Mouse (Mus musculus) lung, postnatal 10 days (tissue): Measurements from ENCODE around the gene Shisa8.
A peak's percentile ranks its signal among the peaks of the same experiment; 100 is the strongest.
"Not testable (repeated sequence)": the region's sequence is repeated elsewhere in the genome, so short reads cannot be mapped to it uniquely, and the experiment has no call there.

Source experiments
- DNase-seq: peaks from one replicate; pipeline ENCODE4 v3.0.0; 2021

Shisa8 gene

GRCm38 (mm10) chr15:82212752-82213063 is at the start of gene Shisa8:
TSS of gene Shisa8 (minus strand) at chr15:82212815.
- DNase-seq, result no peak

- peak; percentile 68 for DNase-seq
These were observed 46.9 kb upstream of the Shisa8 start for GRCm38 (mm10) chr15:82259510-82259909.

DNA sequence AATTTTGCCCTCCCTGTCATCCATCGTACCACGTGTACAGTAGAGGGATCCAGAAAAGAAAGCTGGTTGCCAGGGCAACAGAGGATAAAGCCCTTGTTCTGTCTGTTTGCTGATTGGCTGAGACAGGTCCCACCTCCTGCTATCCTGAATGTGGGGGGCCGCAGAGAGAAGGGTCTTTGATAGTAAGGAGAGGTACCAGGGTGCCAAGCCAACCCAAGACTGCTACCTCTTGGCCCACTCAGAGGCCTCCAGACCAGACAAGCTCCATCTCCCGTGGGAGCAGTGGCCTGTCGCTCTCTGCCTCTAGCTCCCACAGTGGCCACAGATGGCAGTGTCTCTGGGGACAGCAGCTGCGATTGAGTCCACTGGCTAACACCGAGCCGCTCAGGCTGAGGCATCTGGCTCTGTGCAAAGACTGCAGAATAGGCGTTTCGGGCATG is 43.3 kb upstream of the Shisa8 start:
- DNase-seq, result no peak

- DNase-seq, result no peak
These were observed 42.6 kb upstream of the Shisa8 start for GRCm38 (mm10) chr15:82255248-82255647.

DNA sequence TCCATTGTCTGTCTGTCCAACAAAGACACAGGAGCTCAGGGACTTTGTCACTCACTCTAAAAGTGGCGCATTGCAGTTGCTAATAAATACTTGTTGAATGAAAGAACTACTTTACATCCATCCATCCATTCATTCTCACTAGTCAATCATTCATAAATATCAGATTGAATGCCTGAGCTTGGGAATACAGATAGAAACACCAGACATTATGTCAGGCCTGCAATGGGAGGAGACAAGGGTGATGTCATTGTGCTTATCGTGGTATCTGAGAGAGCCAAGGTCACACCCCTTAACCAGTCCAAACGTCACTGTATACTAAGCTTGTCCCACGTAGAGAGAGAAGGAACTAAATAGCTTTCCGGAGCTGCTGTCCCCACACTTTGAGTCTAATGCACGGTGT is 39.5 kb upstream of the Shisa8 start, which contains the start of gene 1500009C09Rik:
Gene 1500009C09Rik, plus strand, starts transcription at position 301 of the 400 bp plus-strand sequence.
- no peak for DNase-seq

DNA sequence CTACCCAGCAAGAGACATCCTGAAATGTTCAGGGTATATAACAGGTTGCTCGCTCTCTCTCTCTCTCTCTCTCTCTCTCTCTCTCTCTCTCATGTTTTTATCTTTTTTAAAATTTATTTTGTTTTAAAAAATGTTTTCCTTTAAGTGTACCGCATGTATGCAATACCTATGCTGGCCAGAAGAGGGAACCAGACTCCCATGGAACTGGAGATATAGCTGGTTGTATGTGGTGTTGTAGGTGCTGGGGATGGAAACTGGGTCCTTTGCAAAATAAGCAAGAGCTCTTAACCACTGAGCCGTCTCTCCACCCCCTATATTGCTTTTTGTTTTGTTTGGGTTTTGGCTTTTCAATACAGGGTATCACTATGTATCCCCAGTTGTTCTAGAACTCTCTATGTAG is 39.0 kb upstream of the Shisa8 start:
- DNase-seq, result no peak

DNA sequence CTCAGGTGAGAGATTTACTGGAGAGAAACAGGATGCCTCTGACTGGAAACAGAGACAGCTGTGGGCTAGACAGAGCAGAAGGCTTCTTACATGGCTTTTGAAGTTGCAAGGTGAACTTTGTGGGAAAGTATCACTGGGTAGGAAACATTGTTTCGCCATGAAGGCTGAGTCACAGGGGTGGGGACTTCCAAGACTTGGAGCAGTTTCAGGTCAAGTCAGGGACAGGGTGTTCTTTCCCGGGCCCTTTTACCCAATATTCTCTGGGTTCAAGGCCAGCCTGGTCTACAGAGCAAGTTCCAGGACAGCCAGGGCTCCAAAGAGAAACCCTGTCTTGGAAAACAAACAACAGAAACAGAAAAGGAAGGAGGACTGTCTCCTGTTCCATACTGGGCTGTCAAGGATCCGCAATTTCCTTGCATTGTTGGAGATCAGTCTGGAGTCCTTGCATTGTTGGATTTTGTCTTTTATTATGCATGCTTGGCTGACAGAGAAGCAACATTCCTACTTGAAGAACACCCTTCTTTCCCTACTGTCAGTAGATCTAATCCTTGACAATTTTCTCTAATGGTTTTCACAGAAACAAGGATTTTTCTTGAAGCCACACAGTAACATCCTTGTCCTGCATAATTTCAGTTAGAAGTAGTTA is 34.6 kb upstream of the Shisa8 start:
- DNase-seq, result no peak

- DNase-seq, result not testable (repeated sequence)
These were observed 32.2 kb upstream of the Shisa8 start for GRCm38 (mm10) chr15:82244805-82245161.

DNA sequence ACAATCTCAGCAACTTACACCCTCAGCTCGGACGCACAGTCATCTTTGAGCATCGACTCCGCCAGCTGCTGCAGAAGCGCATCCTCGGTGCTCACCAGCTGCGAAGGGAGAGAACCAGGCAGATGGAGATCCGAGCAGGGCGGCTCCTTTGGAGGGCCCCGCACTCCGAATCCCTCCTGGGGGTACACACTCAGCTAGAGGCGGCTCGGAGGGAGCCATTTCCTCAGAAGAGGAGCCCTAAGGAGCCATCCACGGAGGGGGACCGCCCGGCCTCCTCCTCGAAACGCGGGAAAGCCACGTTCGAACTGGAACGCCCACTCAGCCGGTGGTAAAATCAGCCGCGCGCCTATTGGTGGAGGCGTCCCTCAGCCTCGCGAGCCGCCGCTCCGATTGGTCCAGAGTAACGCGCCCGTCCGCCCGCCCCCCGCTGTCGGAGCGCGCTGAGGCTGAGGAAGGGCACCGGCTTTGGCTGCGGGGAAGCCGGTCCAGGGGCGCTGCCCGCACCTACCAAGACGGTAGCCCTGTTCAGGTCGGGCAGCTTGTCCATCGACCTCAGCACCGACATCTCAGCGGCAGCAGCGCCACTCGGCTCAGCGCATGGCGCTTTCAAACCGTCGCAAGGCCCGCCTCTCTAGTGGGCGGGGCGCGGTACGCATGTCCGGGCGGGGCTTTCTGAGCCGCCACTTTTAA is 31.6 kb upstream of the Shisa8 start, which contains the start of gene Cenpm:
Gene Cenpm, minus strand, starts transcription at position 634 of the 690 bp plus-strand sequence.
- peak; percentile 94 for DNase-seq

GRCm38 (mm10) chr15:82243742-82244114 is 31.1 kb upstream of the Shisa8 start:
- no peak for DNase-seq

GRCm38 (mm10) chr15:82243311-82243710 is 30.7 kb upstream of the Shisa8 start:
- DNase-seq, result no peak

GRCm38 (mm10) chr15:82236565-82236964 is 23.9 kb upstream of the Shisa8 start:
- peak; percentile 82 for DNase-seq

DNA sequence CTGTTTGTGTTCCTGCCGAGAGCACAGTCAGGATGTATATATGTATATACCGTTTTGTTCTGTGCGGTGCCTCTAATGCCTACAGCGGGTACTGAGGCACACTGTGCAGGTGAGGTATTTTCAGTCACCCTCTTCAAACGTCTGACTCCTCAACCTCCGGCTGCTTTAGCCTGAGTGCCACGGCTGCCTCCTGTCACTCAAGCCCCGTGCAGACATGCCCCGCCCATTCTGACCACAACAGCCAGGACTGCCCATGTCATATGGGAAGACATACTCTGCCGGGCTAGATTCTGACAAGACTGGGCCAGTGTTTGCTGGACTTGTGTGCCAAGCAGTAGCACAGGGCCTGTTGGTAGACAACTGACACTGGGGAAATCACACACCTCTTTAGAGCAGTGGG is 23.0 kb upstream of the Shisa8 start:
- no peak for DNase-seq

DNA sequence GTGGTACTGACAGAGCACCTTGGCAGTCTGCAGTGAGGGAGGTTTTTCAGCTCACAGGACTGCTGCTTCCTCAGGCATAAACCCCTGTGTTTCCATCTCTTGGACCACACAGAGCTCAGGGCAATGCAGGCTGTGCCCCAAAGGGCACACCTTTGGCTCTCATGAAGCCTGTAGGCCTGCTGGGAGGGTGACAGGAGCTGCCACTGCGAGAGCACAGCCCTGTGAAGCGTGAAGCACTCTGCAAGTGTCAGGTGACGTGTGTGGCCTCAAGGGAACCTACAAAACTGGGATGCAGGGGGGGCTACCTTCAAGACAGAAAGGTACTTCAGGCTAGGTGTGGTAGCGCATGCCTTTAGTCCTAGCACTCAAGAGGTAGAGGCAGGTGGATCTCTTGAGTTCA is 20.0 kb upstream of the Shisa8 start:
- no peak for DNase-seq

GRCm38 (mm10) chr15:82231591-82232378 is 19.2 kb upstream of the Shisa8 start:
- DNase-seq, result no peak

GRCm38 (mm10) chr15:82231100-82231499 is 18.5 kb upstream of the Shisa8 start:
- no peak for DNase-seq

DNA sequence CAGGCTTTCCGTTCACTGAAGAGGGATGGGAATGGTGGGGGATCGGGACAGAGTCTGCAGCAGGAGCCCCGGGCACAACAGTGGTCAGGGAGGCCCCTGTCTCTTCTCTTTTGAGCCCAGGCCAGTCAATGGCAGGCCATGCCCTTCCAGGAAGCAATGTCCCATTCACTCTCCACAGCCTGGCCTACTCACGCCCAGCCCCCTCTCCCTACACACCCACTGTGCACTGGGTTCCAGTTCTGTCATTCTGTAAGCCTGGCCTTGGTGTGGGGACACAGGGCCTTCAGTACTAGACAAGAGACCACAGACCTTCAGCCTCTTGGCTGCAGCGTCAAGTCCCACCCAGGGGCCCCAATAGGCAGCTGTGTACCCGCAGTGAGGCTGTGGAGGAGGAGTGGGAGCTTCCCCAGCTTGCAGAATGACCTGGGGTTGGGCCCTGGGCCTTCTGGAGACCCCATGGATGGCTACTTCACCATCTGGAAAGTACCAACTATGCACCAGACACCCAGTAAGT is 17.5 kb upstream of the Shisa8 start:
- no peak for DNase-seq

- no peak for DNase-seq
These were observed 17.0 kb upstream of the Shisa8 start for GRCm38 (mm10) chr15:82229542-82230045.

DNA sequence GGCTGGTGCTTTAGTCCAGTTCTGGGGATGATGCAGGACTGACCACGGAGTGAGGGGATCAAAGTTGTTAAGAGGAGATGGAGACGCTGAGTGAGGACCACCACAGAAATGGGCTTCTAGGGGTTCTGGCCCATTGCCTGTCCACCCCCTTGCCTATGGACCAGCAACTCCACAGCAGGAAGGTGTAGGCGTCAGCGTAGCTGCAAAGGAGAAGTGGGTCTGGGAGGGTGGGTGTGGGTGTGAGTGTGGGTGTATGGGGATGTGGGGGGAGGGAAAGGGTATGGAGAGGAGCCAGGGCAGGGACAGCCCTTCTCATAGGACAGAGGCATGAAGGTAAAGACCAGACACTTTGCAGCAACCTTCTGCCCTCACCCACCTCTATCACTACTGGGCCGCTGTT is 13.2 kb upstream of the Shisa8 start:
- DNase-seq, result no peak

DNA sequence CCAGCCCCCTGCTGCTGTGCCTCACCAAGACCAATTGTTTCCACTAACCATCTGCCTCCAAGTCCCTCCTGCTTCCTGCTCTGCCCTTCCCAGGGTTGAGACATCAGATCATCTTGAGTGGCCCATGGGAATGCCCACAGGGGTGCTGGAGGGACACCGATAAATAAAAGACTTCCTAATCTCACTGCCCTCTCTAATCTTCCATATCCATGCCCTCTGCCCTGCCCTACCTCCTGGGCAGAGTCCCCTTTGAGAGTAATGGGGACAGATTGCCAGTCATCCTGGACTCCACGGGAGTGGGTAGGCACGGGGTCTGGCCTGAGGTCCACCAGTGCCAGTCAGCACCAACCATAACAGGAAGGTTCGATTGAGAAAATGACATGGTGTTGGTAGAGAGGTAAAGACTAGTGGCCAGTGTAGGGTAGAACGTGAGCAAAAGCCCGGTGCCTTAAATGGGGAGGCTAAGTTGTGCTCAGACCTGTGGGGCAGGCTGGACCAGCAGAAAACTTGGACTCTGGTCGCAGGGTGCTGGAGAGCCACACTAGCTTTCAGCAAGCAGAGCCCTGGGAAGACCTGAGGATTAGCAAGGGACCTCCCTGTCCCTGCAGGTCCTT is 12.1 kb upstream of the Shisa8 start:
- no peak for DNase-seq

GRCm38 (mm10) chr15:82223657-82224601 is 11.3 kb upstream of the Shisa8 start, which contains the start of gene Tnfrsf13c:
TSS of gene Tnfrsf13c (minus strand) at chr15:82224369.
- DNase-seq, result peak; percentile 64

DNA sequence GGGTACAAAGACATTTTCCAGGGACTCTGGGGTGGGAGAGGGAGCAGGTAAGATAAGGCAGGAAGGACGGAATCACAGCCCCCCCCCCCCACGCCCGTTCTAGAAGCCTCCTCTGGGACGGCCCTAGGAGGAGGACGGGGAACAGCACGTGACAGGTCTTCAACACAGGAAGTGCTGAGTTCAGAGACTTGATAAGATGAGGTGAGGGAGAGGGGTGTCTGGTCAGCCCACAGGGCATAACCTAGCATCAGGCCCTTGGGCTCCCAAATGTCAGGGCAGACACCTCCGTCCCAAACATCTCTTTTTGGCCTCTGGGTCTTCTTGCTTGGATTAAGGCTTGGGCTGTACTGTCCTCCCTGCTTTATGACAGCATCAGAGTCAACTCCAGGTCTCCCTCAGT is 10.6 kb upstream of the Shisa8 start:
- DNase-seq, result no peak
